Mouse (Mus musculus): ENCODE results near the gene Tes3-ps.

GRCm38 (mm10) chr13:49478851-49479374, 14.2 kb upstream of the Tes3-ps start:
- no peak for TF ChIP-seq CTCF (conservative IDR thresholded peaks at IDR 0.05; ENCODE audit: low read length)
- TF ChIP-seq NANOG (IDR thresholded peaks at IDR 0.05; ENCODE audit: borderline replicate concordance, low read length) = no peak
- TF ChIP-seq POU5F1 (IDR thresholded peaks at IDR 0.05; ENCODE audit: borderline replicate concordance, low read length) = no peak
